Mouse (Mus musculus): Measurements from ENCODE around the gene Magi2. TPM values are rescaled to one million over a fixed set of nuclear protein-coding genes. Genes with fewer than 3 reads are reported as not detected.

Gene Magi2
- polyA plus RNA-seq, 2 experiments, result 0.08 to 0.15 TPM

DNA sequence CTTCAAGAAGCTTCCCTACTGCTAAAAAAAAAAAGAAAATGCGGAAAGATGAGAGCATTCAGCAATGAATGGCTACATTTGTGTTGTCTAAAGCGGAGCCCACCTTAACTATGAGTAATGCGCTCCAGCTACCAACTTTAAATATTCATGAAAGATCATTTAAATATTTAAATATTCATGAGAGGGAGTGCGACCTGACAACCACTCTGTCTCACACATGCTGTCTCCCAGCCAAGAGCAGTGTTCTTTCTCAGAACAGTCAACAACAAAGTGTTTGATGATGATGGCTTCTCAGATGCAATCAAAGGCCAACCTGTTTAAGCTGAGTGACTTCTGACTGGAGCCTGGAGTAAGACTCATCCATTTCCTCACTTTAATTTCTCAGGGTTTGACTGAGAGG is 1521.3 kb downstream of the Magi2 start:
- H3K4me2 ChIP-seq (ENCODE audit: low read depth), result no peak overlapping the region
- no peak overlapping the region for H3K27ac ChIP-seq

DNA sequence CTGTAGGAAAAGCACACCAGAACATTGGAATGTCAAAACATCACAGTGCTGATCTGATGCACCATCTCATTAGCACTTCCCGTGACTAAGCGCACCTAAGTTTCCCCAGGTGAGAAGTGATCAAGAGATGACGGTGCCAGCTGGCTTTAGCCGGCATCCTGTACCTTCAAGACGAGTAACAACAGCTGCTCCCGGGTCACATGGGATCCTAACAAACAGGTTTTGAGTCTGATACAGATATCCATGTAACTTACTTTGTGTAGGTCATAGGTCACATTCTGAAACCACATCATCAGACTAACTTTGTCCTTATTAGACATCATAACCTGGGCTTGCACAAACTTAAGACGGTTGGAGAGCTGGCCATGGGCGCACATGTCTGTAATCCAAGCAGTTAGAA is 1522.0 kb downstream of the Magi2 start:
- H3K36me3 ChIP-seq (replicated peaks; ENCODE audit: control insufficient read depth, insufficient read depth, low read depth), result no peaks in the 10 kb centered on the region
- DNase-seq (ENCODE audit: low read depth in 3 of 3, low spot score in 3 of 3), result no peak

More for the DNA sequence above, 1521.3 kb downstream of the Magi2 start:
- ATAC-seq (ENCODE audit: insufficient read depth), result no peak
- H3K4me3 ChIP-seq (ENCODE audit: insufficient read depth in 1 of 2, low read depth in 2 of 2, low read length in 2 of 2), result no peak overlapping the region
- 74% methylated on average over 4 of the region's 4 CpGs for WGBS (ENCODE audit: insufficient replicate concordance)
- TF ChIP-seq EP300 (IDR thresholded peaks at IDR 0.05; ENCODE audit: low read depth) (no peak), CTCF (IDR thresholded peaks at IDR 0.05; ENCODE audit: low read depth) (no peak)
- no peak for DNase-seq (ENCODE audit: low read depth in 3 of 3, low spot score in 3 of 3)
- no peaks in the 10 kb centered on the region for H3K27me3 ChIP-seq (ENCODE audit: control insufficient read depth, insufficient read depth, low read length)
- no peaks in the 10 kb centered on the region for H3K9me3 ChIP-seq (ENCODE audit: control insufficient read depth, low read length)
- H3K4me1 ChIP-seq (replicated peaks; ENCODE audit: control insufficient read depth in 2 of 2, insufficient read depth in 2 of 2, low read length in 1 of 2), result no peaks in the 10 kb centered on the region
- H3K9ac ChIP-seq (replicated peaks), result no peak overlapping the region
- no peaks in the 10 kb centered on the region for H3K36me3 ChIP-seq (replicated peaks; ENCODE audit: control insufficient read depth, insufficient read depth, low read depth)

DNA sequence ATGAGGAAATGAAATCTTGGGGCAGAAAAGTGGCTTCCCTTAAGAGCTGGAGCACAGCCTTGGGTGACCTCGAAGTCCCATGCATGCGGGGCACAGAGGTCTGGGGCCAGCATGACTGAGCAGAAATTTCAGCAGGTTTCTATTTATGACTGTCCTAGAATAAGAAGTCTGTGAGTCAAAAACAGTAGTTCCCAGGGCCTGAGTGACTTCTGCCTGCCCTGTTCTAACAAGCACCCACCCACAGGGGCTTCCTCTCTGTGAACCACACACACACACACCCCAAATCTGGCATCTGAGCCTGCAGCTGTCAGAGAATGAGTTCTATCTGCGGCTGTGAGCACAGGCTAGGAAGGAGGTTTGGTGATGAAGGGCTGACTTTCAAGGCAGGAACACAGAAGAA is 1522.7 kb downstream of the Magi2 start:
- no peak; the same call in 1 of the 2 replicates for ATAC-seq (ENCODE audit: insufficient read depth)
- DNase-seq (ENCODE audit: low read depth in 3 of 3, low spot score in 3 of 3), result no peak

More for the DNA sequence above, 1522.0 kb downstream of the Magi2 start:
- Histone ChIP-seq H3K4me3 (ENCODE audit: insufficient read depth in 1 of 2, low read depth in 2 of 2, low read length in 2 of 2) (no peak overlapping the region), H3K9ac (replicated peaks) (no peak overlapping the region), H3K4me2 (ENCODE audit: low read depth) (no peak overlapping the region), H3K9me3 (ENCODE audit: control insufficient read depth, low read length) (no peaks in the 10 kb centered on the region), H3K27ac (no peak overlapping the region), H3K4me1 (replicated peaks; ENCODE audit: control insufficient read depth in 2 of 2, insufficient read depth in 2 of 2, low read length in 1 of 2) (no peaks in the 10 kb centered on the region), H3K27me3 (ENCODE audit: control insufficient read depth, insufficient read depth, low read length) (no peaks in the 10 kb centered on the region)
- TF ChIP-seq EP300 (IDR thresholded peaks at IDR 0.05; ENCODE audit: low read depth), result no peak
- WGBS (ENCODE audit: insufficient replicate concordance), result 73% methylated on average over 8 of the region's 8 CpGs
- ATAC-seq (ENCODE audit: insufficient read depth), result no peak

DNA sequence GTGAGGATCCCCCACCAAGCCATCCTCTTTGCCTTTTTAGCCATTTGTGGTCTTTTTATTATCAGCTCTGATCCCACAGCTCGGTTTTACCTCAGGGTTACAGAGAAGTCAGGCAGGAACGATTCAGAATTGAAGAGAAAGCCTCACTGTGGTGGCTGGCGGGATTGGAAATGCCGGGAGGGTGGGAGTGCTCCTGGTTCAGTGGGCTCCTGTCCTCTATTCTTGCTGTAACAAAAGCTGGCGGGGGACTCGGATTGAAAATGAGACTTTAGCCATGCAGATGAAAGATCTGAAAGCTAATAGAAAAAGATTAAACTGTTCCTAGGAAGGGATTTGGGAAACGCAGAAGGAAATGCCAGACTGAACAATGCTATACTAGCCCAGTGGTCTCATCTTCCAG is 1524.2 kb downstream of the Magi2 start:
- H3K9me3 ChIP-seq (ENCODE audit: control insufficient read depth, low read length), result no peaks in the 10 kb centered on the region
- H3K4me1 ChIP-seq (replicated peaks; ENCODE audit: control insufficient read depth in 2 of 2, insufficient read depth in 2 of 2, low read length in 1 of 2), result no peaks in the 10 kb centered on the region
- H3K36me3 ChIP-seq (replicated peaks; ENCODE audit: control insufficient read depth, insufficient read depth, low read depth), result no peaks in the 10 kb centered on the region
- no peak for DNase-seq (ENCODE audit: low read depth in 3 of 3, low spot score in 3 of 3)
- TF ChIP-seq CTCF (IDR thresholded peaks at IDR 0.05; ENCODE audit: low read depth), result no peak
- no peak overlapping the region for H3K27ac ChIP-seq
- 63% methylated on average over 7 of the region's 7 CpGs for WGBS (ENCODE audit: insufficient replicate concordance)
- H3K27me3 ChIP-seq (ENCODE audit: control insufficient read depth, insufficient read depth, low read length), result no peaks in the 10 kb centered on the region
- no peak overlapping the region for H3K4me2 ChIP-seq (ENCODE audit: low read depth)
- H3K4me3 ChIP-seq (ENCODE audit: insufficient read depth in 1 of 2, low read depth in 2 of 2, low read length in 2 of 2), result no peak overlapping the region
- ATAC-seq (ENCODE audit: insufficient read depth), result no peak
- H3K9ac ChIP-seq (replicated peaks), result no peak overlapping the region

More for the DNA sequence above, 1522.7 kb downstream of the Magi2 start:
- no peak overlapping the region for H3K27ac ChIP-seq
- H3K9me3 ChIP-seq (ENCODE audit: control insufficient read depth, low read length), result no peaks in the 10 kb centered on the region
- TF ChIP-seq CTCF (IDR thresholded peaks at IDR 0.05; ENCODE audit: low read depth), result no peak
- TF ChIP-seq EP300 (IDR thresholded peaks at IDR 0.05; ENCODE audit: low read depth), result no peak
- no peaks in the 10 kb centered on the region for H3K36me3 ChIP-seq (replicated peaks; ENCODE audit: control insufficient read depth, insufficient read depth, low read depth)
- no peak overlapping the region for H3K9ac ChIP-seq (replicated peaks)
- no peak overlapping the region for H3K4me2 ChIP-seq (ENCODE audit: low read depth)
- no peaks in the 10 kb centered on the region for H3K27me3 ChIP-seq (ENCODE audit: control insufficient read depth, insufficient read depth, low read length)
- no peak overlapping the region for H3K4me3 ChIP-seq (ENCODE audit: insufficient read depth in 1 of 2, low read depth in 2 of 2, low read length in 2 of 2)
- H3K4me1 ChIP-seq (replicated peaks; ENCODE audit: control insufficient read depth in 2 of 2, insufficient read depth in 2 of 2, low read length in 1 of 2), result no peaks in the 10 kb centered on the region
- 16% methylated on average over 3 of the region's 3 CpGs for WGBS (ENCODE audit: insufficient replicate concordance)

DNA sequence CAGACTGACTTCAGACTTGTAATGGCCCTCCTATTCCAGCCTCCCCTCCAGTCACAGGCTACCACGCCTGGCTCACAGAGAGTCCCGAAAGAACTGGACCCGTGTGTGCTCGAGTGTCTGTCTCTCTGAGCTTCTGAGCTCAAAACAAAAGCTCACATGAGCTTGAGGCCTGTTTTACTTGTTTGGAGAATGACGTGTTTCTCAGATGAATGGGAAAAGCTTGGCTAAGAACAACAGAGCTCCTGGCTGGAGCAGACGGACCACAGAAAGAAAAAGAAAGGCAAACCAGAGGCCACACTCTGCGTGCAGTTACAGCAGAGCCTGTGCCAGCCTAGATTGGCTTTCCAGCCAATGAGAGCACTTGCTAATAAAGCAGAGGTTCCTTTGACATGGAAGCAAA is 1524.9 kb downstream of the Magi2 start:
- DNase-seq (ENCODE audit: low read depth in 3 of 3, low spot score in 3 of 3), result no peak
- H3K4me2 ChIP-seq (ENCODE audit: low read depth), result no peak overlapping the region
- no peaks in the 10 kb centered on the region for H3K4me1 ChIP-seq (replicated peaks; ENCODE audit: control insufficient read depth in 2 of 2, insufficient read depth in 2 of 2, low read length in 1 of 2)
- no peaks in the 10 kb centered on the region for H3K36me3 ChIP-seq (replicated peaks; ENCODE audit: control insufficient read depth, insufficient read depth, low read depth)
- WGBS (ENCODE audit: insufficient replicate concordance), result 63% methylated on average over 7 of the region's 7 CpGs
- H3K9me3 ChIP-seq (ENCODE audit: control insufficient read depth, low read length), result no peaks in the 10 kb centered on the region
- ATAC-seq (ENCODE audit: insufficient read depth), result no peak
- no peak overlapping the region for H3K27ac ChIP-seq
- TF ChIP-seq EP300 (IDR thresholded peaks at IDR 0.05; ENCODE audit: low read depth) (no peak), CTCF (IDR thresholded peaks at IDR 0.05; ENCODE audit: low read depth) (no peak)
- H3K9ac ChIP-seq (replicated peaks), result no peak overlapping the region
- no peak overlapping the region for H3K4me3 ChIP-seq (ENCODE audit: insufficient read depth in 1 of 2, low read depth in 2 of 2, low read length in 2 of 2)
- no peaks in the 10 kb centered on the region for H3K27me3 ChIP-seq (ENCODE audit: control insufficient read depth, insufficient read depth, low read length)
